Mouse (Mus musculus) heart, adult 9 months (tissue): ENCODE measurements around the gene Adk.

Source experiments
- DNase-seq, 2 experiments: peaks; one replicate each; pipeline ENCODE4 v3.0.0; 2022; ENCODE audit warnings: low spot score in 2 of 2

The Adk gene

DNA sequence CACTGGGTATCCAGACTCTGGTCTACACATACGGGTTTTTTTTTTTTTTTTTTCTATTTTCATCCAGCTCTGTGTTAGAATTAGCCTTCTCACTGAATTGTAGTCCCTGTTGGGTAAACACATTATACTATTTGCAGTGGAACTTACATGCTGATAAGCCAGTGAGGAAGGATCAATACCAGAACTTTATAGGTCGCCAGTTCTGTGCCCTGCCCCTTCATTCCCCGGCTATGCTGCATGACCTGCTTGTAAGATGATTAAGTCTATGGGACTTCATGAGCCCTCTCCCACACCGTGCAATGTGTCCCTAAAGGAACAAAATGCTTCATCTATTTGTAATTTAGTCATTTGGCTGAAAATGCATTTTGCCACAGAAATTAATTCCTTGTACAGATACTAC is 219.1 kb downstream of the Adk start:
- no peak for DNase-seq

DNA sequence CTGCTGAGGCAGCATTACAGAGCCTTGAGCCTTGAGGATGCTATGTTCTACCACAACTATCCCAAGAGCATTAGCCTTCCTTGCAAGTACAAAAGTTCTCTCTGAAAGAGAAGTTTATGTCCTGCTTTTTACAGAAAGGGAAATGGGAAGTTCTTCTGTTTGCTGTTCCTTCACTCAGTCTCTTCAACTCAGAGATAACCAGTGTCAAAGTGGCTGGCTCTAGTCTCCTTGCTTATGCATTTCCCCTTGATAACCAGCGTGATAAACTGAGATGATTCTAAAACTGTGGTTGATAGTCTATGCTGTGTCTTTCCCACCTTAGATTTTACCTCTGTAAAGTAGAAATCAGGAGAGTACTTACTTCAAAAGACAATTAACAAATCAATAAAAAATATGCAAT is 223.4 kb downstream of the Adk start:
- DNase-seq: no peak

- DNase-seq: no peak
Observed at GRCm38 (mm10) chr14:21278290-21278689, 225.9 kb downstream of the Adk start.

DNA sequence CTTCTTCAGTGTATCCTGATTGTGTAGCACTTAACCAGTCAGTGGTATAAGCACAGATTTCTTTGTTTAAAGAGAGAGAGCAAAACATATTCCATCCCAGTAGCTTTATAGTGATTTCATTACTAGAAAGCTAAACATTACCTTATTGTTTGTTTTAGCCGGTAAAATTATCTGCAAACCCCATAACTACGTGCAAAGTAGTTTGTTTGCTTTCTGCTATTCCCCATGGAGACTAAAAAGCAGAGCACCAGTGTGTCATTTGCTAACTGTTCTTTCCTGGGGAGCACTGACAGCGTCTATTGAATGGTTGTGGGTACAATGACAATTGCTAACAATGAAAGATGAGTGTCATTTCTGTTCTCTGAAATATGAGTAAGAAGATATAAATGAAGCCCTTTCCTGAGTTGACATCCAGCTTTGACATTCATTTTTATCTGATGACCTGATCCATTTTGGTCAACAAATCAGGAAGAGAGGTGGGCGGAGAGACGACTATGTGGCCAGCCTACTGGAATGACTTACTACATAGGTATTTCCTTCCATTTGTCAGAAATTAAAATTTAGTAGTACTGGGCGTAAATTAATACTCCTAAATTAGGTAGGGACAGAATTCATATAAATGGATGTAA is 226.6 kb downstream of the Adk start:
- DNase-seq: no peak

DNA sequence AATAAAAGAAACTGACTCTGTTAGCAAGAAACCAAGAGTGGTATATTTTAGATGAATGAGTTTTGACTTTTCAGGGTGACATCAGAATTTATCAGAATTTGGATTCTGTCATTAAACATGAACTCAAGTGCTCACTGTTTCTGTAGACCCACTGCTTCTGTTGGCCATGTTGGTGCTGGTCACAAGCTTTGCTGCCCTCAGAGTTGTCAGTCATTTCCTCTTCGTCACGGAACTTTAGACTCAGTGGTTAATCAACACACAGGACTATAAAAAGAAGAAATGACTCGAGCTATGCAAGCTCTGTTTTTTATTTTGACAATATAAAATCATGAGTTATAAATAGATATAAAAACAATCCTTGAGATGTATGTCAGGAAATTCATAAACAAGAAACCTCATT is 228.1 kb downstream of the Adk start:
- DNase-seq: no peak

- no peak for DNase-seq
Observed at GRCm38 (mm10) chr14:21281506-21281905, 229.1 kb downstream of the Adk start.

DNA sequence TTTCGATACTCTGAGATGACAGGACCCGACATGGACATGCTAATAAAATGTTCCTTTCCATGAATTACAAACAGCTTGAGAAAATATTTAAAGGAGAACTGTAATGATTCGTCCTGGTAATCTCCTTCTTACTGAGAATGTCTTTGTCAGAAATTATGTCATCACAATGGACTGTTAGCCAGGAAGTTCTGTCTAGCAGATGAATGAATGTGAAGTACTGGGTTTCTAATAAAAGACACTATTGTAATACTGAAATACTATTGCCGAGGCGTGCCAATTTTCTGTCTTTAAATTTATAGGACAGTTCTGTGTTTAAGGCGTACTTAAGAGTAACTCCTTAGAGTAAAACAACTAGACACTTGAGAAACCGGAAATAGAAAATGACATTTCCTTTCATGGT is 231.7 kb downstream of the Adk start:
- no peak for DNase-seq

GRCm38 (mm10) chr14:21284847-21285246 is 232.5 kb downstream of the Adk start:
- DNase-seq: no peak

DNA sequence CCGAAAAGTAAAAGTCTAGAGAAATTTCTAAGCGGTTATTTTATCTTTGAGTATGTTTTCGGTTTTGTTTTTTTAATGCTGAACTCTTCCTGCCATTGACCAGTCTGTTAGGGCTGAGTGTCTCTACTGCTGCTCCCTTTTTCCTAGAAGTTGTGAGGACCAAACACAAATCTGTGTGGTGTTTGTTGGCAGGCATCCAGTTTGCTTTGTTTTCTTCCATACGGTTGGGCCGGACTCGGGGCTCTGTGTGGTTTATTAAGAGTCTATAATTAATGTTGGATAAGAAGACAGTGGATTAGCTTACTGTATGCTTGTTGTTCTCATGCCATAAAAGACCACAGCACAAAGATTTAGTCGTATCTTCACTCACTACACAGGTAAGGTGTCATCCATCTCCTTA is 233.9 kb downstream of the Adk start:
- no peak for DNase-seq

- no peak for DNase-seq
Observed at GRCm38 (mm10) chr14:21287726-21288442, 235.5 kb downstream of the Adk start.

DNA sequence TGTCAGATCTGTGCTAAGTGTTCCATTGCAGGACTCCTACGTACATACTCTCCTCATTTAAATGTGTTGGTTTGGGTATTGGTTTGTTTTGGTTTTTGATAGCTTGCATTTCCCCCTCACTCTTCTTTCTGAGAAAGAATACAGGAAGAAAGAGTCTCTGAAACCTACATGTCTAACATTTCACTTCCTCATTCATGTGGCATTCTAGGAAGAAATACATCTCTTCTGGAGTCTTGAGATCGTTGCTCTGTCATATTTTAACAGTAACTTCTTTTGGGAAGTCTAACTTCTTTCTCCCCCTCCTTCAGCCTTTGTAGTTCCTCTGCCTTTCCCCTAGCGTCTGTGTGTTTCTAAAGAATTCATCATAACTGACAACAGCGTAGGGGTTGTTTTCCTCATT is 247.4 kb downstream of the Adk start:
- DNase-seq: no peak

GRCm38 (mm10) chr14:21304815-21305214 is 252.4 kb downstream of the Adk start:
- DNase-seq: peak; percentile 6 to 12

DNA sequence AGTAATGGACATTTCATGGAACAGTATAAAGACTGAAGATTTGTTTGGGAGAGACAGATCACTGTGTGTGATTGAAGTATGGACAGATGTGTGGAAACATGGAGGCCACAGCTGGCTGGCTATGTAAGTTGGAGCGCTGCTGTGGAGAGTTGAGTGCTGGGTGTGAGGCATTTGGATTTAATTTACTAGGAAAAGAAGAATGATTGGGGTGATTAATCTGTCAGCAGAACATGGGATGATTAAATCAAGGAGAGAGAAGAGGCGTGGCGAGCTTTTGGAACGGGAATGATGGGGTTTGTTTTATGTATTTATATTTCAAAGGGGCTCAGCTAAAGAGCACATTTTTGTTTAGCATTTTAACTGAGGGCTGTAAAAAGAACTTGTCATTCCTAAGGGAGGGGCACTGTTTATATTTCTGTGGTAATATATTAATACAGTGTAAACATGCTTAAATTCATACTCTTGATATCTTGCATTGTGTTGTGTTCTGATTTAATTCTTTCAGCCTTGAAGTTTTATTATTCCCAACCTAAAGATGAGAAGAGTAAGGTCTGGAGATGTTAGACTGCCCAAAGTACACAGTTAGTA is 256.1 kb downstream of the Adk start:
- no peak for DNase-seq

GRCm38 (mm10) chr14:21310530-21310929 is 258.2 kb downstream of the Adk start:
- no peak for DNase-seq

GRCm38 (mm10) chr14:21313561-21314342 is 261.4 kb downstream of the Adk start:
- DNase-seq: no peak

GRCm38 (mm10) chr14:21314466-21314865 is 262.1 kb downstream of the Adk start:
- DNase-seq: peak in 1 of 2 experiments; percentile 24

GRCm38 (mm10) chr14:21334826-21335225 is 282.5 kb downstream of the Adk start:
- DNase-seq: no peak

- peak in 1 of 2 experiments; percentile 9 for DNase-seq
Observed at GRCm38 (mm10) chr14:21335691-21336314, 283.4 kb downstream of the Adk start.

DNA sequence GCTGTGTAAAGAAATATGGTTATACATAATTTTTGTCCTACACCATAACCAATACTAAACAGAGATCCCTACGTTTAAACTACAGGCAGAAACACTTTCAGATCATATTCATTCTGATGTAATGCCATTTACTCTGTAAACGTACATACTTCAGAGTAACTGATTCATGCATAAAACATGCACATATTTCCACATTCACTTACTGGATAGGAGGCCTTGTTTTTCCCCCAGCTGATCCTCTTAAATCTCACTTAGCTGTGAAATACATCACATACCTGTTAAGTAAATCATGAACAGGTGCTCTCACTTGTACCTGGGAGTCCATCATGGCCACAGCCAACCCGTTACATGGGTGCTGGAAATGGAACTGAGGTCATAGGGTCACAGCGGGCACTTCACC is 285.6 kb downstream of the Adk start:
- no peak for DNase-seq

- no peak for DNase-seq
Observed at GRCm38 (mm10) chr14:21341195-21341594, 288.8 kb downstream of the Adk start.

GRCm38 (mm10) chr14:21342984-21343383 is 290.6 kb downstream of the Adk start:
- DNase-seq: no peak

- no peak for DNase-seq
Observed at GRCm38 (mm10) chr14:21344896-21345295, 292.5 kb downstream of the Adk start.
